Mouse (Mus musculus) NIH3T3 (cell line): ENCODE data around the gene Cnpy1.

Experiments
- DNase-seq: peaks from one replicate; pipeline ENCODE4 v3.0.0-alpha.2; 2012; ENCODE audit warnings: low read depth

Cnpy1 gene

GRCm38 (mm10) chr5:28239829-28240228, 5.8 kb downstream of the Cnpy1 start:
- DNase-seq: peak; percentile 10

- no peak for DNase-seq
These were observed 6.7 kb downstream of the Cnpy1 start for GRCm38 (mm10) chr5:28238876-28239275.

DNA sequence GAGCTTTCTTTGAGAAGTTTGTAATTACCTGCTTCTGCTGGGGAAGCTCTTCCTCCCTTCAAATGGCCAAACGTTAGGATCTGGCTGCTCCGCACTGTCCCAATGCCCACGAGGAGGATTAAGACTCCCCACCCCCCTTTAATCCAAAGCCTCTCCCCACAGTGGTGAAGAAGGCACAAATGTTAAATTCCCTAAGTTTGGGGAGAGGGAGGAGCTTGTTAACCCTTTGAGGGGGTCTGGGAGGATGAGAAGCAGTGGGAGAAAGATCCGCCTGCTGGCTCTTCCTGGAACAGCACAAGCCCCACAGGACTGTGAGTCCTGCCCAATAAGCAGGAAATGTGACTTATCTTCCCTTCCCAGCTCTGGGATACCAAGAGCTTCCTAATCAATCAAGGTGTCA, 7.5 kb downstream of the Cnpy1 start:
- DNase-seq: no peak

- DNase-seq: no peak
These were observed 7.9 kb downstream of the Cnpy1 start for GRCm38 (mm10) chr5:28237715-28238114.

DNA sequence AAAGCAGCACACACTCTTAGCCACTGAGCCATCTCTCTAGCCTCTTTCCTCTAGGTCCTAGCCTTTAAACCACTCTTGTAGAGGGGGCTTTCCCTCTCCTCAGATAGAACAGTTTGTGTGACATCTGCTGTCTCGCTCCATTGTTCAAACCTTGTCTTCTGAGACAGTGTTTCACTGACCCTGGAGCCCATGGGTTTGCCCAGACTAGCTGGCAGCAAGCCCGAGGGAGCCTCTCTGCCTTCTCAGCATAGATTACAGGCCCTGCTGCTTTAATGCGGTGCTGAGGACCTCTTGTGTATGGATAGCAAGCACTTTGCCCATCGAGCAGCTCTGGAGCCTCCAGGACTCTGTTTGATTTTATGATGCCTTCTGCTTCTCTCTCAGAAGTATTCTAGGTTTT, 8.6 kb downstream of the Cnpy1 start:
- DNase-seq: no peak

DNA sequence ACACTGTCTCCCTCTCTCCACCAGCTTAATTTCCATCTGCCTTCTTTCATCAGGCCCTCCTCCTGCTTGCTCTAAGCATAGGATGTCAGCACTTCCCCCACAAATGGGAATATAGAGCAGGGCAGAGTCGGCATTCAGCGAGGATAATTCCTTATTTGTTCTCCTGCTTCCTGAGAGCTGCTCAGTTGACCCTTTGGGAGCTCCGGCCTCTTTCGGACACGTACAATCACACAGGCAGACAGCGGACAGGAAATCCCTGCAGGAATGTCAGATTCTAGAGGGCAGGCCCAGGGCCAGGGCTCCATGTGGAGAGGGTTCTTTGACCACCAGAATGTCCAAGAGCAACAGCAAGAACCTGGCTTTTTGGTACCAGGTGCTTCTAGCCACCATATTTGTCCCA, 9.5 kb downstream of the Cnpy1 start:
- no peak for DNase-seq

- no peak for DNase-seq
These were observed 13.5 kb downstream of the Cnpy1 start for GRCm38 (mm10) chr5:28232101-28232500.

DNA sequence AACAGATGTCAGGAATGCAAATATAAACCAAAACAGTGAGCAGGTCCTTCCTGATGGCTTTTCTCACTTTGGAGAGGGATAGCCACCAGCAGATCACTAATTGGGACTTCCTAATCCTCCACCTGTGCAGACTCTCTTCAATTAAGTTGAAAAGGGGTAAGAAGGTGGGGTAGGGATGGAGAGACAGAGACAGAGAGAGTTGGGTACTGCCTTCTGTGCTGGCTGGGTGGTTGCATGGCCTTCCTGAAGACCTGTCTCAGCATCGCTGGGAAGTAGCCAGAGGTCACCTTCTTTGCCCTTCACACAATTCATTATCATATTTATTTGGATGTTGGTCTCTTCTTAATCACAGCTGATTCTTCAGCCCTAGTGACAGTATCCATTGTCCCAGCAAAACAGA, 26.0 kb downstream of the Cnpy1 start:
- no peak for DNase-seq

DNA sequence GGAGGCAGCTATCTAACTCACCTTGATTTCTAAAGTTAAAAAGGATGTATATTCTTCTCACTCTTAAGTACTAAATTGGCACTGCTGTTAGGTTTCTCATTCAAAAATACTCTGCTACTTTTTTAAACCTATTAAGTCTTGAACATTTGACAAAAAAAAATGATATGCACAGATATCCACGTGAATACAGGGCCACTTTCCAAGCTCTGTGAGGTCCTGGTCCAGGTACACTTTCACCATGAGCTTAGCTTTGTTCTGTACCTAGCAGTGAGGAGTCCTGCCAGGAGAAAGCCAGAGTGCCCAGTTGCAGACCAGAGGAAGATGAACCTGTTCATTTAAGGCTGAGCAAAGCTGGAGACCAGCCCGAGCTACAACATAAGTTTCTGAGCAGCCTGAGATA, 32.2 kb downstream of the Cnpy1 start:
- DNase-seq: no peak

GRCm38 (mm10) chr5:28211651-28212310, 33.8 kb downstream of the Cnpy1 start:
- DNase-seq: no peak

DNA sequence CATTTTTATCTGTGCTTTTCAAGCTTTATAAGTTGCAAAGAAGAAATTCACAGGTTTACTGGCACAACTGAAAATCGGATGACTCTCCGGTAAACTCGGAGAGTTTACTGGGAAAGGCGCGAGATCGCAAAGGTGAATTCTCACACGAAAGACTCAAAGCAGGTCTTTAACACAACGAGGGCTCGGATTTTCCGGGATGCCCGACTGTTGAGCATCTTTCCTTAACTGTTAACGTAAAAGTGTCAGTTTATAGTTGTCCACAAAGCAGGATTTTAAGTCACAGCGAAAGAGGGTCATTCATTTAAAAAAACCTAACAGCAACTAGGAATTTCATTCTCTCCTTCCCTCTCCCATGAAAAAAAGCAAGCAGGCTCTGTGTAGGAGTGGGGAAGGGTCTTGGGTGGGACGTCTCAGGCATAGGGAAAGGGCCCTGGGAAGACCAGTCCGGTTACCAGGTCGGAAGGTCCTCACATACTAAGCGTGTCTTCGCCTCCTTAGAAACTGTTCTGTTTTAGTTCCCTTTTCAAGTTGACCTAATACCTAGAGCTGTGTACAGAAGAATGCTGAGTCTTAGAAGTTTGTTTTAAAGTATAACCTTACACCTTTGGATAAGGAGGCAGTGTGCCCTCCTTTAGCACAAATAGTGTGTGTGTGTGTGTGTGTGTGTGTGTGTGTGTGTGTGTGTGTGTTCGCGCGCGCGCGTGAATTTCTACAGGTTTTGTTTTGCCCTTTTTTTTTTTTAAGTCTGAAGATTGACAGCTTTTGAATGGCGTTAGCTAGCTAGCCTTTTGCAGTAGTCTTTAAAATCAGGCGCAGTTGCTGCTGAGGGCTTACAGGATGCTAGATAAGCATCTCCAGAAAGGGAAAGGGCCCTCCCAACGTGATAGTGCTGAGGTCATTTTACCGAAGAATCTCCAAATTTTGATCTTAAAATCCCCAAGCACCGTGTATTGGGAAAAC, 34.7 kb downstream of the Cnpy1 start:
- DNase-seq: no peak

GRCm38 (mm10) chr5:28209549-28210431, 35.8 kb downstream of the Cnpy1 start:
- DNase-seq: no peak

GRCm38 (mm10) chr5:28208726-28209520, 36.7 kb downstream of the Cnpy1 start:
- DNase-seq: no peak

DNA sequence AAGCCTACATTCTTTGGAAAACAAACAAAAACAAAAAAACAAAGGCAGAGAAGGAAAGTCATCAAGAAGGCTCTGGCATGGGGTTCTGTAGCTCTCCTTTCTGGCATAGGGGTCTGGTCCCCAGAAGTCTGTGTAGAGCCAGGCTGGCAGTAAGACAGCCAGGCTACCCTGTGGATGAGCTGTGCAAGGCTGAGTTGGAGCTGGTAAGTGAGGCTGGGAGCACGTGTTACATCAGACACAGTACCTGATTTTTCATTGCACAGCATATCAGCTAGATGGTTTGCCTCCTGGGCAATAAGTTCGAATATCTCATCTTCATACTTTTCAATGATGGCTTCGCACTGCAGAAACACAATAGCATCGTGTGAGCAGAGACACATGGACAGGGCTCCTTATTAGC, 38.6 kb downstream of the Cnpy1 start:
- no peak for DNase-seq

- DNase-seq: no peak
These were observed 39.2 kb downstream of the Cnpy1 start for GRCm38 (mm10) chr5:28206448-28206847.

DNA sequence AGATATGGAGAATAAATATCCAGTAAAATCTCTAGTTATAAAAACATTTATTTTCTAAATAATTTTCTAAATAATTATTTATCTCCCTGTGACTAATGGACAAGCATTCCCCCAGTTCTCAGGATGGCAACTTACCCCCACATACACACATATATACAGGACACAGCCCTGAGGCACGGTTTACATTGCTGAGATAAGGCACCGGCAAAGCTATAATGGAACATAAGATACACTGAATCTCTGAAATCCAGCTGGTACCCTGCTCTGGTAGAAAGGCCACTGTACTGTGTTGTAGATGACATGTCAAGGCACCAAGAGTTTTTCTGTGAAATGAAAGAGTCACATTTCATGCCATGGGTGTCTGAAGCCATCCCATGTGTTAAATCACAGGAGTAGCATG, 40.9 kb downstream of the Cnpy1 start:
- no peak for DNase-seq

GRCm38 (mm10) chr5:28203086-28203485, 42.5 kb downstream of the Cnpy1 start:
- no peak for DNase-seq

GRCm38 (mm10) chr5:28199089-28199873, 46.3 kb downstream of the Cnpy1 start:
- DNase-seq: no peak

GRCm38 (mm10) chr5:28195473-28195872, 50.1 kb downstream of the Cnpy1 start:
- DNase-seq: no peak

DNA sequence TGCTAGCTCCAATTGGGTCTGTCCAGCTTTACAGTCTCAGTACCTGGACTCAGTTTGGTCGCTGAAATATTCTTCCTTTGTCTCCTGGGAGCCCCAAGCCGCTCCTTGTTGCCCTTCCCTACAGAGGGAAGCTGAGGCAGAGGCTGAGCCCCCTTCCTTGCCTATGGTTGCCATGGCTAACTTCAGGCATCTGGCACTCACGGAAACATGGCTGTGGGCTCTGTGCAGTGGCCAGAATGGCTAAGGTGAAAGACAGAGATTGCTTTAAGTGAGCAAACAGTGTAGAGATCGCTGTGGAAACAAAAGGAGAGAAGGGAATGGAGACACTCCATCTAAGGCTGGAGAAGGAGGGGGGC, 53.5 kb downstream of the Cnpy1 start:
- DNase-seq: no peak
